Mouse (Mus musculus) retina, adult 2 months (tissue): Measurements from ENCODE around the gene Thbs4.

ENCODE experiments used
- DNase-seq: peaks from one replicate; pipeline ENCODE4 v3.0.0-alpha.2; 2012; ENCODE audit warnings: low read depth, low spot score

The Thbs4 gene

GRCm38 (mm10) chr13:92760519-92760918 lies 34.1 kb downstream of the Thbs4 start:
- no peak for DNase-seq

- no peak for DNase-seq
Measured at GRCm38 (mm10) chr13:92759096-92759495, 35.5 kb downstream of the Thbs4 start.

- DNase-seq, result no peak
Measured at GRCm38 (mm10) chr13:92757972-92758585, 36.5 kb downstream of the Thbs4 start.

- DNase-seq, result no peak
Measured at GRCm38 (mm10) chr13:92755036-92755435, 39.6 kb downstream of the Thbs4 start.

- no peak for DNase-seq
Measured at GRCm38 (mm10) chr13:92753676-92754075, 40.9 kb downstream of the Thbs4 start.

GRCm38 (mm10) chr13:92751726-92752565 lies 42.7 kb downstream of the Thbs4 start:
- DNase-seq, result peak; percentile 59

GRCm38 (mm10) chr13:92750976-92751518 lies 43.6 kb downstream of the Thbs4 start:
- DNase-seq, result peak; percentile 57

GRCm38 (mm10) chr13:92743337-92743736 lies 51.3 kb downstream of the Thbs4 start:
- no peak for DNase-seq

GRCm38 (mm10) chr13:92742886-92743285 lies 51.7 kb downstream of the Thbs4 start:
- DNase-seq, result no peak

- peak; percentile 44 for DNase-seq
Measured at GRCm38 (mm10) chr13:92740671-92741270, 53.8 kb downstream of the Thbs4 start.

- no peak for DNase-seq
Measured at GRCm38 (mm10) chr13:92739858-92740257, 54.8 kb downstream of the Thbs4 start.

- no peak for DNase-seq
Measured at GRCm38 (mm10) chr13:92738821-92739220, 55.8 kb downstream of the Thbs4 start.

- peak; percentile 33 for DNase-seq
Measured at GRCm38 (mm10) chr13:92736516-92737300, 57.9 kb downstream of the Thbs4 start.

- DNase-seq, result no peak
Measured at GRCm38 (mm10) chr13:92735693-92736092, 58.9 kb downstream of the Thbs4 start.

- DNase-seq, result no peak
Measured at GRCm38 (mm10) chr13:92733741-92734140, 60.9 kb downstream of the Thbs4 start.

GRCm38 (mm10) chr13:92733252-92733651 lies 61.4 kb downstream of the Thbs4 start:
- no peak for DNase-seq

GRCm38 (mm10) chr13:92732836-92733235 lies 61.8 kb downstream of the Thbs4 start:
- no peak for DNase-seq

- no peak for DNase-seq
Measured at GRCm38 (mm10) chr13:92731811-92732210, 62.8 kb downstream of the Thbs4 start.

- DNase-seq, result no peak
Measured at GRCm38 (mm10) chr13:92729811-92730210, 64.8 kb downstream of the Thbs4 start.

GRCm38 (mm10) chr13:92722389-92722788 lies 72.2 kb downstream of the Thbs4 start:
- DNase-seq, result no peak

- DNase-seq, result no peak
Measured at GRCm38 (mm10) chr13:92721006-92721405, 73.6 kb downstream of the Thbs4 start.
